Mouse (Mus musculus) small intestine, adult 2 months (tissue): ENCODE measurements at regions not wholly inside any gene's neighbourhood (a gene's known extent, or its start where the extent isn't known, plus 50 kb on each side); places are given as distances from the start of the nearest gene placed in this dataset.

Source experiments
- CTCF ChIP-seq: fragments of 200-500 bp; IDR thresholded peaks from 2 replicates; pipeline ENCODE4 v1.5.1; 2012; ENCODE audit warnings: low read depth, mild to moderate bottlenecking, control low read depth, inconsistent platforms, low read length, moderate library complexity, mixed read lengths; ENCODE audit not compliant: insufficient replicate concordance, insufficient read length; ENCODE audit errors: extremely low read depth
- POLR2A ChIP-seq: fragments of 200-500 bp; IDR thresholded peaks from 2 replicates; pipeline ENCODE4 v1.6.1; 2012; ENCODE audit warnings: low read depth, mild to moderate bottlenecking, control low read depth, inconsistent platforms, low read length, moderate library complexity

DNA sequence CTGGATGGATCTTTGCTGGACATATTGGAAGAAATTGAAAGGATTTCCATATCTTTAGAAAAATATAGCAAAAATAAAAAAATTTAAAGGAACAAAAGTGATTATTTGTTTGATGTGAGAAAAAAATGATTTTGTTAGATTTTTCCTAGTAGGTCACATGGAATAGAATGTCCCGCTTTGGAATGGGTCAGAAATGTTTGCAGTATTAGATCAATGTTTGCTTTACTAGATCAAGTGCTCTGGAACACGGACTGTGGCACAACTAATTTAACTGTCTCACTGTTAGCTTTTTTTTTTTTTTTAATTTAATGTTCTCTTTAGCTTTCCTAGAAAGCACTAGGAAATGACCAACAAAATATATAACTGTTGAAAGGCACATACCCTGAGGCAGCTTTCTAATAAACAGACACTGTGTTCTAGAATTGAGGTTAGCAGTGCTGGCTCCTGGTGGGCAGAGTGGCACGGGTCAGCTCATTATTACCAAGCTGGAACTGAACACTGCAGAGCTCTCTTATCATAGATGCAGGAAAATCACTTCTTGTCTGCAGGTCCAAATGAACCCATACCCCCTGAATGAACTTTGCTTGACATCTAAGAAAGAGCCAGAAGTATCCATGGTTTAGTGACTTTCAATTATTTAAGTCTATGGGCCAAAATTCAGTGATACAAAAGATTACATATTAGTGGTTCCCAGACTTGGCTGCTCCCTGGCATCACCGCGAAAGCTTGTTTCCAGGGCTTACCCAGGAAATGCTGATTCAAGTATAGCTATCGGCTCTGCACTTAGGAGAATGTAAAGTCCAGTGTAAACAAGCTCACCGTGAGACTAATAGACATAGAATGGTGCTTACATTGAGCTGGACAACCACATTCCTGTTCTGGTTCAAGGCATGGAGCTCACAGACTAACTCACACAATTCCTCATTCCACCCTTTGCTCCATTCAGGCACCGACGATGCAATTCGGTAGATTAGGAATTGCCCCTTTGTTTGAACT lies 320.4 kb upstream of the Nr5a2 start:
- TF ChIP-seq CTCF: no peak
- no peak for TF ChIP-seq POLR2A
